Mouse (Mus musculus): ENCODE measurements around the gene Tnk1.
"Not testable (repeated sequence)": the region's sequence is repeated elsewhere in the genome, so short reads cannot be mapped to it uniquely, and the experiment has no call there.

Gene Tnk1

GRCm38 (mm10) chr11:69878399-69878798 is 19.9 kb upstream of the Tnk1 start:
- DNase-seq (ENCODE audit: low spot score) = no peak

DNA sequence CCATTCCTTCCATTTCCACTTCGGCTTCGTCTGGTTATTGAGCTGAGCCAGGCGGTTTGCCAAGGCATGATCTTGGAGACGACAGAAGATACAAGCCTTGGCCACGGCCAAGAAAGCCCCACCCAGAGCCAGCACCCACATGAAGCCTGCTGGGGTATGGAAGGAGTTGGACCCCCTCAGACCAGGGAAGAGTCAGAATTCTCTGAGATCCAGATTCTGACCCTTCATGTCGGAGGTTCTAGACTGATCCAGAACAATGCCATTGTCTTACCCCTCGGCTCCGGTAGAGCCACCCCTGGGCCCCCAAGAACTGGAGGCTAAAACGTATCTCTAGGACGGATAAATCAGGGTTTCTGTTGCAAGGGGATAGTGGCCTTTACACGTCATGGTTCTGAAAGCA is 19.3 kb upstream of the Tnk1 start, which contains the start of gene Tmem95:
Gene Tmem95, minus strand, starts transcription at position 141 of the 400 bp plus-strand sequence.
- DNase-seq (ENCODE audit: low spot score) = no peak

GRCm38 (mm10) chr11:69876867-69877266 is 18.3 kb upstream of the Tnk1 start:
- peak; percentile 82 for DNase-seq (ENCODE audit: low spot score)

DNA sequence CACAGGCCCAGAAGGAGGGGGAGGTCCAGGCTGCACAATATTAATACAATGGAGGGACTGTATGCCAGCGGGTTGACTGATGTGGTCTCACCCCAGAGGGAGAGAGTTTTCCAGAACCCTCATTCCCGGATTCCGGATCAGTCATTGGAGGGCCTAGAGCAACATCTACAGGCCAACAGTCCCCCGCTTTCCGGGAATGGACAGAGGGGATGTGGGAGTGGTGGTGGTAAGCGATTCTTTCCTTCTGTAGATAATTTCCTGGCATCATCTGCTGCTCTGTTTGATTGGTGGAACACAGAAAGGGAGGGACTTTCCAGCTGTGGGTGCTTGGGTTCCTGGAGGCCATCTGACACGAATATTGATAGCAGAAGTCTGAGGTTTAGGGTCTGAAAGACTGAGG is 17.7 kb upstream of the Tnk1 start:
- no peak for DNase-seq (ENCODE audit: low spot score)

DNA sequence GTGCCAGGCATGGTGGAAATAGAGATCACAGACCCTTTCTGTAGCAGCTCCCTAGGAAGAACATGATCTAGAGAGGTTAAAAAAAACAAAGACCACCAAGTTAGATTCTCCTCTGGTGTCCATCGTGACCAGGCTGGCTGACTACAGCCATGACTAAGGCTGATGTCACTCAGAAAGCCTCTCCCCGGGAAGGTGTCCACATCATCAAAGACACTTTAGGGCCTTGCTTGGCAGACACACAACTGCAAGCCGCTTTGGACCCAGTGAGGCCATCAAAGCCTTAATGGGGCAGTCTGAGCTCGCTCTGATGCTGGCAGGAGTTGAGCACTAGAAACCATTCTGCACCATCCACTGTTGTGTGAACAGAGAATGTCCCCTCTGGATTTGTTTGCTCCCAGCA is 13.9 kb upstream of the Tnk1 start:
- no peak for DNase-seq (ENCODE audit: low spot score)

DNA sequence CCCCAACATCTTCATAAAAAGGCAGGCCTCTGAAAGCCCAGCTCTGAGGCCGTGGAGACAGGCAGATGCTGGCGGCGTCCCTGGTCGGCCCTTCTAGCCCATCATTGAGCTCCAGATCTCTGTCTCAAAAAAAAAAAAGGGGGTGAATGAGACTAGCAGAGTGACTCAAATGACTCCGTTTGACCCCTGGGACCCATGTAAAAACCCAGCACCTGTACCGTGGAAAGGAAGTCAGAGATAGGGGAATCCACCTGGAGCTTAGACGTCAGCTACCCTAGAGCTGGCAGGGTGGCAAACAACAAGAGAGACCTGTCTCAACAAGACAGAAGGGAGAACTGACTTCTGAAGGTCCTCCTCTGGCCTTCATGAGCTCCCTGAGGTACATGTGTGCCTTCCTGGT is 13.3 kb upstream of the Tnk1 start:
- DNase-seq (ENCODE audit: low spot score) = no peak

DNA sequence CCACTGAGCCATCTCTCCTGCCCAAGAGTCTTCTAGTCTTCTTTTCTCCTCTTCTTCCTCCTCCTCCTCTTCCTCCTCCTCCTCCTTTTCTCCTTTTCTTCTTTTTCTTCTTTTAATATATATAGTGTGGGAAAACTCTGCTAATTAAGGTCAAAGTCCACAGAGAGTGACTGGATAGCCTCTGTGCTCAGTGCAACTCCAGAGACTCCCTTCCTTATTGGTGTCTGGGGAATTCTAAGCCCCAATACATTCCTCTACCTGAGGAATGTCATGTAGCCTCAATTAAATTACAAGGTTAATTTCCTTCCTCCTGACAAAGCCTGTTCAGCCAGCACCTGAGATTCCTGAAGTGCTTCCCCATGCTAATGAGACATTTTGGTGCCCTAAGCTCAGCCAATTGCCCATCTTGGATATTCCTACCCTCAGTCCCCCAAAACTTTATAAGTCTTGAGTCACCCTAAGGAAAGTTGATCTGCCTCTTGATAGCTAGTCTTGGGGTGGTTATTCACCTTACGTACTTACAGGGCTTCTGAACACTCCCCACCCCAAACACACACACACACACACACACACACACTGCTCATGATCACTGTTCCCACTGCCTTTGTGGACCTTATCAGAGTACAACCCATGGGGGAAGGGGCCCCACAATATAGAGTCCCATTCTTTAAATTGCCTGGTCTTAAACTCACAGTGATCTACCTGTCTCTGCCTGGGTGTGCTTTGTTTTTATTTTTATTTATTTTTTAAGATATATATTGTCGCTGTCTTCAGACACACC is 11.9 kb upstream of the Tnk1 start:
- no peak for DNase-seq (ENCODE audit: low spot score)

DNA sequence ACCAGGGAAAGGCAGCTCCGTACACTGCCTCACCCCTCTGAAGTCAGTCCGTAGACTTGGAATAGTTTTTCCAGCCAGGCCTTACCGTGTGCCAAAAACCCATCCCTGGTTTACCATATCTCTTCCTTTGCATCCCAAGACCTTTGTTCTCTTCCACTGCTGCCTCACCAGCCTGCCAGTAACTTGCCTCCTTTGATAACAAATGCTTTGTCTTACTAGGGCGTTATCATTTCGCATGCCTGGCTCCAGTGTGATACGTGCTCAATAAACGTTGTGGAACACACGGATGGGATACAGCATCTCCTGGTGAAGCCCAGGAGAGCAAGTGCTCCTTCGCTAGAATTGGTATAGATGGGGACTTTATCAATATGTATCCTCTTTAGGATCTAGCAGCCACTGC is 8.8 kb upstream of the Tnk1 start:
- DNase-seq (ENCODE audit: low spot score) = no peak

DNA sequence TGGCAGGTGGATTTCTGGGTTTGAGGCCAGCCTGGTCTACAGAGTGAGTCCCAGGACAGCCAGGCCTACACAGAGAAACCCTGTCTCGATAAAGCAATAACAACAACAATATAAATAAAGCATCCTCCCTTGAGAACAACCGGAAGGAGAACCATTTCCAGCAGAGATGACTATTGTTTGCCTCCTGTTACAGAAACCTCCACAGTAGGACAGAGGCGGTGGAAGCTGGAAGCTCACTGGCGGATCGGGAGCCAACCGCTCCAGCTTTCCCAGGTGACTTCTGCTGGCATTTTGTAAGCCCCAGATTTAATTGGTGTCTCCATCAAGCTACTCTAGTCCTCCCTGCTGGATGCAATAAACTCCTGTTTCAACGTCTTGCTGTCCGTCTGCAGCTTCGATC is 7.0 kb upstream of the Tnk1 start:
- DNase-seq (ENCODE audit: low spot score) = no peak

DNA sequence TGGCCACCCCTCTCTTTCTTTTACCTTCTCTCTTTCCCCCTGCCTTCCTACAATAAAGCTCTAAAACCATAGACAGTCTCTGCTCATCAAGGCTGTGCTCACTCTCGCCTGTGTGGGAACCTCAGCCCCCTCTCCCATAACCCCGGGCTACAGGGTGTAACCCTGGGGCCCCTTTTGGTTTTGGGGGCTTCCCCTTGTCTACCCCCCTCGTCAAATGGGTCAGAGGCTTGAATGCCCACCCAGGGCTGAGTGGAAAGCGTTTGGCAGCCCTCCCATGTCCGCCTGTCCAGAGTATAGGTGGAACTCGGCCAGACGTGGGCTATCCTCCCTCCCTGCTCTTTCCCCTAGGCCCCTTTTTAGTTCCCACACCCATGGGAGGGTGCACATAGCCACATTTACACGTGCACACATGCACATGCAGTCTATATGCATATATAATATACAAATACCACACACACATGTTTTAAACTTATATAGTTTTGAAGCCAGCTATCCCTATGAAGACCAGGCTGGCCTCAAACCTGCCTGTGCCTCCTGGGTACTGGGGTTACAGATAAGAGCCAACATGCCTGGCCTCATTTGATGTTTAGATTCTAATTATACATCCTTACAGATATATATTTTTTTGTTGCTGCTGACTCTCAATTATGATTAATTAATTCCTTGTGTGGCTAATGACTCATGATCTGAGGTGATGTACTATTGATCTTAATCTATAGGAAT is 5.8 kb upstream of the Tnk1 start:
- DNase-seq (ENCODE audit: low spot score) = no peak

GRCm38 (mm10) chr11:69863729-69864128 is 5.2 kb upstream of the Tnk1 start:
- DNase-seq (ENCODE audit: low spot score) = not testable (repeated sequence)

GRCm38 (mm10) chr11:69855347-69855746 is 3.2 kb downstream of the Tnk1 start:
- DNase-seq (ENCODE audit: low spot score) = no peak

- no peak for DNase-seq (ENCODE audit: low spot score)
Measured at GRCm38 (mm10) chr11:69854680-69855079, 3.9 kb downstream of the Tnk1 start.

GRCm38 (mm10) chr11:69853994-69854393 is 4.5 kb downstream of the Tnk1 start:
- peak; percentile 68 for DNase-seq (ENCODE audit: low spot score)

GRCm38 (mm10) chr11:69850754-69851153 is 7.8 kb downstream of the Tnk1 start:
- no peak for DNase-seq (ENCODE audit: low spot score)

- no peak for DNase-seq (ENCODE audit: low spot score)
Measured at GRCm38 (mm10) chr11:69849884-69850283, 8.6 kb downstream of the Tnk1 start.

GRCm38 (mm10) chr11:69849128-69849527 is 9.4 kb downstream of the Tnk1 start:
- no peak for DNase-seq (ENCODE audit: low spot score)

- no peak for DNase-seq (ENCODE audit: low spot score)
Measured at GRCm38 (mm10) chr11:69848021-69848420, 10.5 kb downstream of the Tnk1 start.

DNA sequence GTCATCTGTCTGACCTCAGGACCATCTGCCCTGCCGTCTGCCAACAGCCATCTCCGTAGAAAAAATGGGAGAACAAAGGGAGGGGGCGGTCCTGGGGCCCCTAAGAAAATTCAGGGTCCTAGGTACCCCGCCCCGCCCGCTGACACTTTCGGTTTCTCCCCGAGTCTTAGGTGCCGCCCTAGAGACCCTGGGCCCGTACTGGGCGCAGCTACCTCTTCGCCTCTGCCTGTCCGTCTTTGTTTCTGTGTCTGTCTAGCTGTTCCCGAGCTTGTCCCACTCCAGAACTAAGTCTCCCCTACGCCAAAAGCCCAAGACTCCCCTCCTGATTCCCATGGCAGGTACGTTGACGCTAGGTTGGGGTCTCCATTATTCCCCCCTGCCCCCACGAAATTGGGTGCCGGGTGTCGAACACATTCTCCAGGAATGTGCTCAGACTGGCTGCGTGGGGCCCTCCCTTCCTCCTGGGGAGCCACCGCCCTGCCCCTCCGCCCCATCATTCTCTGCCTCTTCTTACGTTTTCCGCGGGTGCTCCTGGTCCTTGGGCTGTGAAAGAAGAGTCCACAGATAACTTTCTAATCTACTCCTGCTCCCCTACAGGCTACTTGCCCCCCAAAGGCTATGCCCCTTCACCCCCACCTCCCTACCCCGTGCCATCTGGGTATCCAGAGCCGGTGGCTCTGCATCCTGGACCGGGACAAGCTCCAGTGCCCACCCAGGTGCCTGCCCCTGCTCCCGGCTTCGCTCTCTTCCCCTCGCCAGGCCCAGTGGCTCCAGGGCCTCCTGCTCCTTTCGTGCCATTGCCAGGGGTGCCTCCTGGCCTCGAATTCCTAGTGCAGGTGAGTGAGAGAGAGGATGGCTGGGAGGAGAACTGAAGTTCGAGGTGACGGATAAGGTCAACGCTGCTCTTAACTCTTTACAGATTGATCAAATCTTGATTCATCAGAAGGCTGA is 11.5 kb downstream of the Tnk1 start:
- peak; percentile 54 for DNase-seq (ENCODE audit: low spot score)

DNA sequence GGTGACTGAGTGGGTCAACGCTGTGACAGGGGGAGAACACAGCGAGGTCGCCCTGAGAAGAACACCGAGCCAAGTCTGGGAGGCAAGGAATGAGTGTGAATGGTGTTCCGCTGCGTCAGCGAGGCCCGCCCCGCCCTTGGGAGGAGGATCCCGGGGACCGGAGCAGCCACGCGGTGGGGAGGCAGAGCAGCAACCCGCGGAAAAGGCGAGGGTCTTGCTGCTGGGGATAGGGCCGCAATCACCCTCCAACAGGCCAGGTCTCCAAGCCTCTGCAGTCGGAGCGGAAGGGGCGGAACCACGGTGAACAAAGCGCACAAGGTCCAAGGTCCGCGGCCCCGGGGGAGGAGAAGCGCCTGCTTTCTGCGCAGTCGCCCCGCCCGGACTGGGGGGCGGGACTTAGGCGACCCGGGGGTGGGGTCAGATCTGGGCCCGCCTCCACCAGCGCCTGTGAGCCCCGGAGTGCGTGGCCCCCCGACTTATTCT is 12.3 kb downstream of the Tnk1 start, which contains the start of gene Plscr3:
Gene Plscr3, plus strand, starts transcription at position 179 of the 483 bp plus-strand sequence.
- DNase-seq (ENCODE audit: low spot score) = peak; percentile 97

- DNase-seq (ENCODE audit: low spot score) = no peak
Measured at GRCm38 (mm10) chr11:69838714-69839104, 19.8 kb downstream of the Tnk1 start.

Data from yolk sac, embryonic 10.5 days (tissue).